In genomic region chr7:119642307-119642706, GRCm38 (mm10) we compare ENCODE assay signal across 34 mouse cellular contexts. TPM values are rescaled to one million over a fixed set of nuclear protein-coding genes. Genes with fewer than 3 reads are reported as not detected.
A peak's percentile ranks its signal among the peaks of the same experiment; 100 is the strongest.
DNase-seq lines count a peak whose midpoint lies in the region; ATAC-seq lines count a peak whose summit lies in the region.
"Had no signal": no experiment of that assay in that cellular context is flagged by ENCODE, and none has a peak within 500 bp of the region (broad histone marks: within the 10 kb centered on the region; RNA-seq: fewer than 3 reads in every experiment).

No protein-coding gene starts in this region.

- ATAC-seq in kidney, embryonic 14.5 days (ENCODE audit: low FRiP score, low TSS enrichment): no peak
- peak; percentile 63 for ATAC-seq in kidney, embryonic 16.5 days (ENCODE audit: low FRiP score, low TSS enrichment)
- no peak for ATAC-seq in granulocyte monocyte progenitor cell, adult 5-6 weeks (replicated peaks; ENCODE audit: poor library complexity, severe bottlenecking)
- ATAC-seq: forebrain, embryonic 14.5 days; forebrain, postnatal 0 days; Patski had no signal

- H3K4me1 ChIP-seq in kidney, embryonic 14.5 days (ENCODE audit: control insufficient read depth, insufficient read depth, low read length): no peaks in the 10 kb centered on the region
- no peaks in the 10 kb centered on the region for H3K4me1 ChIP-seq in kidney, embryonic 16.5 days (ENCODE audit: insufficient read depth, low read length)
- H3K4me1 ChIP-seq: embryonic facial prominence, embryonic 12.5 days; embryonic facial prominence, embryonic 15.5 days; heart, embryonic 10.5 days; heart, embryonic 13.5 days; hindbrain, embryonic 12.5 days; hindbrain, embryonic 15.5 days had no signal

- H3K9ac ChIP-seq in kidney, embryonic 14.5 days (ENCODE audit: low read depth, low read length): no peak overlapping the region
- no peak overlapping the region for H3K9ac ChIP-seq in kidney, embryonic 16.5 days (replicated peaks; ENCODE audit: low read length)
- H3K9ac ChIP-seq: embryonic facial prominence, embryonic 12.5 days; embryonic facial prominence, embryonic 15.5 days; forebrain, postnatal 0 days; heart, embryonic 13.5 days; hindbrain, embryonic 12.5 days; hindbrain, embryonic 15.5 days had no signal

- DNase-seq in kidney, adult 11 months: peak; percentile 43
- DNase-seq in kidney, postnatal 10 days: no peak
- DNase-seq in kidney, adult 9 months: peak; percentile 82
- DNase-seq in thymus, postnatal 25 days: no peak
- DNase-seq: adrenal gland, adult 2 months; adrenal gland, postnatal 14 days; cerebellum, adult 11 months; cerebellum, adult 2 months; cerebellum, adult 9-11 months; cerebellum, postnatal 25 days; forebrain, postnatal 0 days; gastrocnemius, adult 2 months; gastrocnemius, postnatal 25 days; heart, adult 2 months had no signal

- H3K27ac ChIP-seq in kidney, embryonic 14.5 days (ENCODE audit: low read depth, low read length): no peak overlapping the region
- peak overlapping the region; percentile 36; the same call in 1 of the 2 replicates for H3K27ac ChIP-seq in kidney, embryonic 16.5 days (ENCODE audit: low read length)
- H3K27ac ChIP-seq: embryonic facial prominence, embryonic 12.5 days; embryonic facial prominence, embryonic 15.5 days; gastrocnemius, adult 2 months; heart, adult 2 months; heart, embryonic 10.5 days; heart, embryonic 13.5 days; hindbrain, embryonic 12.5 days; hindbrain, embryonic 15.5 days had no signal

- H3K9me3 ChIP-seq in kidney, embryonic 14.5 days (ENCODE audit: control insufficient read depth, low read length): no peaks in the 10 kb centered on the region
- no peaks in the 10 kb centered on the region for H3K9me3 ChIP-seq in kidney, embryonic 16.5 days (ENCODE audit: low read length)
- H3K9me3 ChIP-seq: embryonic facial prominence, embryonic 12.5 days; embryonic facial prominence, embryonic 15.5 days; G1E; heart, embryonic 10.5 days; heart, embryonic 13.5 days; hindbrain, embryonic 12.5 days; hindbrain, embryonic 15.5 days had no signal

- H3K4me3 ChIP-seq in kidney, embryonic 14.5 days (ENCODE audit: low read length): no peak overlapping the region
- H3K4me3 ChIP-seq in kidney, embryonic 16.5 days (ENCODE audit: low read length): peak overlapping the region; percentile 22
- H3K4me3 ChIP-seq: embryonic facial prominence, embryonic 12.5 days; embryonic facial prominence, embryonic 15.5 days; gastrocnemius, adult 2 months; heart, adult 2 months; heart, embryonic 10.5 days; heart, embryonic 13.5 days; hindbrain, embryonic 12.5 days; hindbrain, embryonic 15.5 days had no signal

- H3K4me2 ChIP-seq in kidney, embryonic 14.5 days (replicated peaks; ENCODE audit: low read depth, low read length): no peak overlapping the region
- no peak overlapping the region for H3K4me2 ChIP-seq in kidney, embryonic 16.5 days (replicated peaks; ENCODE audit: low read depth, low read length)
- H3K4me2 ChIP-seq: embryonic facial prominence, embryonic 12.5 days; embryonic facial prominence, embryonic 15.5 days; heart, embryonic 13.5 days; hindbrain, embryonic 12.5 days; hindbrain, embryonic 15.5 days had no signal

- WGBS in kidney, embryonic 14.5 days: 78% methylated on average over 5 of the region's 5 CpGs
- WGBS in kidney, embryonic 16.5 days: 75% methylated on average over 5 of the region's 5 CpGs

- H3K27me3 ChIP-seq in kidney, embryonic 14.5 days (ENCODE audit: control insufficient read depth, insufficient read depth, low read length): no peaks in the 10 kb centered on the region
- no peaks in the 10 kb centered on the region for H3K27me3 ChIP-seq in kidney, embryonic 16.5 days (ENCODE audit: insufficient read depth, low read length)
- H3K27me3 ChIP-seq: embryonic facial prominence, embryonic 12.5 days; embryonic facial prominence, embryonic 15.5 days; heart, embryonic 13.5 days; hindbrain, embryonic 12.5 days; hindbrain, embryonic 15.5 days; Patski had no signal

- H3K36me3 ChIP-seq in kidney, embryonic 14.5 days (ENCODE audit: control insufficient read depth, insufficient read depth, low read length): no peaks in the 10 kb centered on the region
- no peaks in the 10 kb centered on the region for H3K36me3 ChIP-seq in kidney, embryonic 16.5 days (ENCODE audit: insufficient read depth, low read length)
- H3K36me3 ChIP-seq: embryonic facial prominence, embryonic 12.5 days; embryonic facial prominence, embryonic 15.5 days; G1E; heart, embryonic 10.5 days; heart, embryonic 13.5 days; hindbrain, embryonic 12.5 days; hindbrain, embryonic 15.5 days had no signal

RNA-seq across cellular contexts. Expression of gene Acsm1, which starts 35.5 kb away (rescaled TPM):
- 0.14 and 0.35 TPM in 2 replicates for polyA plus RNA-seq in kidney, embryonic 14.5 days (2014; fragmentation: Nextera tagmentation; extraction: Ambion mirVana)
- 5.2 and 7.4 TPM in 2 replicates for polyA plus RNA-seq in kidney, embryonic 16.5 days (2015; fragmentation: Nextera tagmentation; extraction: Ambion mirVana)
- not detected in 2 replicates for total RNA-seq in granulocyte monocyte progenitor cell, adult 5-6 weeks (2014; fragmentation: Nextera tagmentation)
- not detected in 2 replicates for total RNA-seq in granulocyte monocyte progenitor cell, adult 5-6 weeks (2017)
- total RNA-seq: common myeloid progenitor, adult 5-6 weeks; forebrain, postnatal 0 days; G1E; gastrocnemius, postnatal 25 days; heart, adult 2 months; heart, postnatal 25 days; hematopoietic stem cell, adult 5-6 weeks had no signal
- polyA plus RNA-seq: cerebellum, adult 2 months; embryonic facial prominence, embryonic 12.5 days; forebrain, embryonic 11.5 days; forebrain, embryonic 14.5 days; forebrain, postnatal 0 days; frontal cortex, adult 2 months; G1E; gonadal fat pad, adult 2 months; heart, embryonic 10.5 days; hindbrain, embryonic 12.5 days; hindbrain, embryonic 15.5 days; Patski had no signal

RNA-seq across cellular contexts. Expression of gene Acsm4, which starts 47.5 kb away (rescaled TPM):
- not detected in 2 replicates for polyA plus RNA-seq in kidney, embryonic 14.5 days (2014; fragmentation: Nextera tagmentation; extraction: Ambion mirVana)
- polyA plus RNA-seq in kidney, embryonic 16.5 days (2015; fragmentation: Nextera tagmentation; extraction: Ambion mirVana): not detected in 2 replicates
- total RNA-seq in granulocyte monocyte progenitor cell, adult 5-6 weeks (2014; fragmentation: Nextera tagmentation): not detected in 2 replicates
- total RNA-seq in granulocyte monocyte progenitor cell, adult 5-6 weeks (2017): not detected in 2 replicates
- total RNA-seq: adrenal gland, adult 2 months; adrenal gland, postnatal 14 days; adrenal gland, postnatal 4 days; common myeloid progenitor, adult 5-6 weeks; forebrain, postnatal 0 days; G1E; gastrocnemius, adult 2 months; gastrocnemius, postnatal 25 days; heart, adult 2 months; heart, postnatal 25 days; hematopoietic stem cell, adult 5-6 weeks had no signal
- polyA plus RNA-seq: adrenal gland, adult 2 months; cerebellum, adult 2 months; forebrain, embryonic 14.5 days; forebrain, postnatal 0 days; G1E; gonadal fat pad, adult 2 months; heart, adult 2 months; heart, embryonic 10.5 days; heart, embryonic 13.5 days; heart, embryonic 16.5 days; hindbrain, embryonic 12.5 days; hindbrain, embryonic 15.5 days; Patski had no signal

Comparison
In these comparisons a context has a peak if more than half of its experiments do, and no peak if none do; other contexts are left out.
1. DNase-seq: peak in kidney, adult 11 months (single experiment) and kidney, adult 9 months (single experiment); none in kidney, postnatal 10 days (single experiment) and thymus, postnatal 25 days (single experiment).